Mouse (Mus musculus) adrenal gland, postnatal 10 days (tissue): ENCODE data around the gene Trp53rkb. TPM values are rescaled to one million over a fixed set of nuclear protein-coding genes. Genes with fewer than 3 reads are reported as not detected.
A peak's percentile ranks its signal among the peaks of the same experiment; 100 is the strongest.

Experiments
- DNase-seq: peaks from one replicate; pipeline ENCODE4 v3.0.0; 2021; ENCODE audit warnings: mixed read lengths
- total RNA-seq, 2 experiments: library from RNA; stranded (reverse); gene quantifications; 2 replicates each; pipeline ENCODE4 v1.2.3; 2021

The Trp53rkb gene
- total RNA-seq, 2 experiments from 2014 or later, result 4.5 to 6.2 TPM

- no peak for DNase-seq
Observed at GRCm38 (mm10) chr2:166799615-166800472, 7.5 kb downstream of the Trp53rkb start.

GRCm38 (mm10) chr2:166800473-166800857 lies 8.1 kb downstream of the Trp53rkb start:
- no peak for DNase-seq

GRCm38 (mm10) chr2:166801436-166801835 lies 9.1 kb downstream of the Trp53rkb start:
- no peak for DNase-seq

GRCm38 (mm10) chr2:166803298-166803697 lies 11.0 kb downstream of the Trp53rkb start:
- DNase-seq, result no peak

GRCm38 (mm10) chr2:166805250-166806172 lies 13.2 kb downstream of the Trp53rkb start, which contains the start of gene Arfgef2:
Arfgef2 (plus strand) TSS chr2:166805588.
- peak; percentile 93 for DNase-seq

- DNase-seq, result no peak
Observed at GRCm38 (mm10) chr2:166806173-166806705, 13.9 kb downstream of the Trp53rkb start.

- no peak for DNase-seq
Observed at GRCm38 (mm10) chr2:166806813-166807212, 14.5 kb downstream of the Trp53rkb start.

- DNase-seq, result no peak
Observed at GRCm38 (mm10) chr2:166809499-166809898, 17.2 kb downstream of the Trp53rkb start.

GRCm38 (mm10) chr2:166810821-166811220 lies 18.5 kb downstream of the Trp53rkb start:
- DNase-seq, result no peak

GRCm38 (mm10) chr2:166818463-166819143 lies 26.3 kb downstream of the Trp53rkb start:
- no peak for DNase-seq

GRCm38 (mm10) chr2:166819849-166820248 lies 27.5 kb downstream of the Trp53rkb start:
- DNase-seq, result no peak

- DNase-seq, result no peak
Observed at GRCm38 (mm10) chr2:166820844-166821243, 28.5 kb downstream of the Trp53rkb start.

GRCm38 (mm10) chr2:166821406-166821805 lies 29.1 kb downstream of the Trp53rkb start:
- no peak for DNase-seq

GRCm38 (mm10) chr2:166822119-166822826 lies 29.9 kb downstream of the Trp53rkb start:
- DNase-seq, result no peak

- DNase-seq, result no peak
Observed at GRCm38 (mm10) chr2:166822901-166823300, 30.6 kb downstream of the Trp53rkb start.

GRCm38 (mm10) chr2:166824386-166824785 lies 32.1 kb downstream of the Trp53rkb start:
- DNase-seq, result no peak

- DNase-seq, result no peak
Observed at GRCm38 (mm10) chr2:166824998-166825397, 32.7 kb downstream of the Trp53rkb start.

GRCm38 (mm10) chr2:166826491-166827224 lies 34.3 kb downstream of the Trp53rkb start:
- no peak for DNase-seq

- DNase-seq, result no peak
Observed at GRCm38 (mm10) chr2:166828306-166828705, 36.0 kb downstream of the Trp53rkb start.

- DNase-seq, result no peak
Observed at GRCm38 (mm10) chr2:166830350-166830749, 38.0 kb downstream of the Trp53rkb start.

GRCm38 (mm10) chr2:166834091-166834490 lies 41.8 kb downstream of the Trp53rkb start:
- peak; percentile 24 for DNase-seq
